Mouse (Mus musculus) megakaryocyte progenitor cell, adult 5-6 weeks (primary cell): ENCODE data around the gene Fzd5. TPM values are rescaled to one million over a fixed set of nuclear protein-coding genes. Genes with fewer than 3 reads are reported as not detected.
A peak's percentile ranks its signal among the peaks of the same experiment; 100 is the strongest.

Experiments used
- ATAC-seq: replicated peaks from 2 replicates; pipeline ENCODE4 v1.8.0; 2016; ENCODE audit warnings: mild to moderate bottlenecking, moderate TSS enrichment, inconsistent platforms; ENCODE audit not compliant: poor library complexity
- total RNA-seq, 2 experiments: library from RNA; stranded (forward) in 1 of 2; stranded (reverse) in 1 of 2; fragments of 157-497, 149-512 nt in 1 of 2; fragments of 200-1000 nt in 1 of 2; gene quantifications; 2 replicates each; pipeline versions ENCODE4 v1.2.3 to v1.2.4; 2015 to 2017

The Fzd5 gene
- total RNA-seq, 2 experiments from 2014 or later: 0.89 to 1.7 TPM

DNA sequence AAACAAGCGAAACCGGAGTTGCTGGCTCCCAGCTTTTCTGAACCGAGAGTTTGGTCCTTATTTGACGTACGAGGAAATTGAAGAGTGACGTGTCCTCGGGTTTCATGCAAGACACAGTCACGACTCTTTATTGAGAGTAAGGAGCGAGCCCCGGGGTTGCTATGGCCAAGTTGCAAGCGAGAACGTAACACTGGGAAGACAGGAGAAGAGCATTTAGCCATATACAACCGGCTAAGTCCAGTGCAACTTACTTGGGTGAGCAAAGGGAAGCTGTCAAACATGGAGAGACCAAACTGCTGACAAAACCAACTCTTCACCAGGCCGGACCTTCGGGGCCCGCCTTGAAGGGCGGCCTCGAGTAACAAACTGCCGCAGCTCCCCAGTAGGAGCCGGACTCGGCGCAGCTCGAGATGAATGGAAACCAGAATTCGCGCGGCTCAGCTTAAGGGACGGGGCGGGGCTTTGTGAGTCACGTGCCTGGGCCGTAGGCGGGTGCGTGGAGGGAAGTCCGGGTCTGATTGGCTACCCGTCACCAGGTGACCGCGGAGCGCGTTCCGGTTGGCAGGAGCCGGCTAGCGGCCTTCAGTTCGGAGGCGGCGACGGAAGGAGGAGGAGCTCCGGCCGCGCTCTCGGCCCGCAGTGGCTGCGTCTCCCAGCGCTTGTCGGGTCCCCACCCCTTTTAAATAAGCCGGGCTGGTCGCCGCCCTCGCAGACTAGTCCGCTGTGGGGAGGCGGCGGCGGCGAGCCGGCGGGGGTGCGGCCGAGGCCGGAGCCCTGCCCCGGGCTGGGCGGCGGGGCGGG, 47.1 kb downstream of the Fzd5 start, which contains the start of gene Ccnyl1:
TSS of gene Ccnyl1 (plus strand) at position 243 of the 801 bp plus-strand sequence.
- peak; percentile 96 for ATAC-seq

- ATAC-seq: no peak
These were observed 47.9 kb downstream of the Fzd5 start for GRCm38 (mm10) chr1:64689561-64690212.

- ATAC-seq: peak; percentile 8; the same call in 1 of the 2 replicates
These were observed 49.5 kb downstream of the Fzd5 start for GRCm38 (mm10) chr1:64688046-64688445.

DNA sequence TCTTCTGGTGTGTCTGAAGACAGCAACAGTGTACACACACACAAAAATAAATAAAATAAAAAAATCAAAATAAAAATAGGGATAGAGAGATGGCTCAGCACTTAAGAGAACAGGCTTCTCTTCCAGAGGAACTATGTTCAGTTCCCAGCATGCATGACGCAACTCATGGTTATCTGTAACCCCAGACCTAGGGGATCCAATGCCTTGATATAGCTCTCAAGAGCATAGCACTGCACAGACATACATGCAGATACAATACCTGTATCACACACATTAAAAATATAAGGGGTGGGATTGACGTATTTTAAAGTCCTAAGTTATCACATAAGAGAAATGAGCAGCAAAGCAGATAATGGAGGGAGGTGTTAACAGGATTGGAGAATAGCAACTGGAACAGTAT, 53.1 kb downstream of the Fzd5 start:
- no peak for ATAC-seq

DNA sequence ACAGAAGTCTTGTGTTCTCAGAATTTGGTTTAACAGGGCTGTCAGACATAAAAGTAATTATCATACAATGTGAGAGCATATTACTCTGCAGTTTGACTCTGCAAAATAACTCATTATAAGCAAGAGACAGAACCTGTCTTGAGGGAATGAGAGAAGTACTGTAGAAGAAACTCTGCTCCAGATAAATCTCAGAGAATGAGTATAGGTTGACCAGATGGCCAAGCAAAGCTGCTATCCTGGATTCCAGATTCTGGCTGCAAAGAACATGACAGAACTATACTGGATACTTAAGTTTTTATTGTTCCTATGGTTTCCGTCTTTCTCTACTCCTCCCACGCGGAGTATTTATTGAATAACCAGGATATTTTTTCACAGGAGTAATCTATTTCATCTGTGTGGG, 54.5 kb downstream of the Fzd5 start:
- ATAC-seq: no peak

- no peak for ATAC-seq
These were observed 56.1 kb downstream of the Fzd5 start for GRCm38 (mm10) chr1:64681499-64681898.

Other genes starting within 250 kb of the Fzd5 start
- gene Creb1, start 205.1 kb downstream of the Fzd5 start, total RNA-seq (2015): 67.4 and 77.9 TPM in 2 replicates
- 65.6 and 69.7 TPM in 2 replicates for gene Creb1, start 205.1 kb downstream of the Fzd5 start, total RNA-seq (2017)
- gene Mettl21a, start 120.5 kb downstream of the Fzd5 start, total RNA-seq (2015): 8.1 and 8.9 TPM in 2 replicates
- gene Mettl21a, start 120.5 kb downstream of the Fzd5 start, total RNA-seq (2017): 9.8 and 10.4 TPM in 2 replicates
- 8.4 and 9.8 TPM in 2 replicates for gene Ccnyl1, start 47.3 kb downstream of the Fzd5 start, total RNA-seq (2015)
- 4.7 and 7.8 TPM in 2 replicates for gene Ccnyl1, start 47.3 kb downstream of the Fzd5 start, total RNA-seq (2017)
- gene Plekhm3, start 219.1 kb upstream of the Fzd5 start, total RNA-seq (2015): 8.2 and 9.2 TPM in 2 replicates
- gene Plekhm3, start 219.1 kb upstream of the Fzd5 start, total RNA-seq (2017): 3.3 and 3.5 TPM in 2 replicates